ENCODE assay signal across 9 mouse cellular contexts in the genomic region with DNA sequence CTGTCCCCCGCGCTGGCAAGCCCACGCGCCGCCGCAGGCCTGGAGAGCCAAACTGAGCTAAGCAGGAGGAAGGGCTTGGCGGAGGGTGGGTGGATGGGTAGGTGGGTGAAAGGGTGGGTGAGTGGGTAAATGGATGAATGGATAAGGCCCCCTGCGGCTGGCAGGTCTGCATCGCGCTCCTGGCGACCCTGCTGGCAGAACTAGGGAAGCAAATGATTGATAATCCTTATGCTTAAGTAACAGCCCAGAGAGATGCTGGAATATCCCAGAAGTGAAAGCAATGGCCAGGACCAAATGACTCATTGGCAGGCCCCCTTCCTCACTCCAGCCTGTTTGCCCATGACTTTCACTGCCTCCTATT. TPM values are rescaled to one million over a fixed set of nuclear protein-coding genes. Genes with fewer than 3 reads are reported as not detected.
DNase-seq lines count a peak whose midpoint lies in the region; ATAC-seq and TF ChIP-seq lines count a peak whose summit lies in the region.
"Had no signal": no experiment of that assay in that cellular context is flagged by ENCODE, and none has a peak within 500 bp of the region (broad histone marks: within the 10 kb centered on the region; RNA-seq: fewer than 3 reads in every experiment).

No protein-coding gene starts in this region.

- H3K27ac ChIP-seq in heart, embryonic 11.5 days (ENCODE audit: low read depth, low read length), result no peak overlapping the region
- H3K27ac ChIP-seq in heart, postnatal 0 days (ENCODE audit: low read depth), result no peak overlapping the region
- peak overlapping the region; percentile 83 for H3K27ac ChIP-seq in midbrain, embryonic 10.5 days (replicated peaks)

- no peaks in the 10 kb centered on the region for H3K9me3 ChIP-seq in heart, embryonic 11.5 days (replicated peaks; ENCODE audit: control insufficient read depth, low read length)
- no peaks in the 10 kb centered on the region for H3K9me3 ChIP-seq in heart, postnatal 0 days (replicated peaks; ENCODE audit: control insufficient read depth, low read length)
- H3K9me3 ChIP-seq in midbrain, embryonic 10.5 days (replicated peaks), result no peaks in the 10 kb centered on the region

- peaks cover 24% of the 10 kb centered on the region for H3K27me3 ChIP-seq in heart, embryonic 11.5 days (ENCODE audit: control insufficient read depth, insufficient read depth, low read length)
- peaks cover 35% of the 10 kb centered on the region for H3K27me3 ChIP-seq in heart, postnatal 0 days (ENCODE audit: control insufficient read depth, insufficient read depth, low read length)
- H3K27me3 ChIP-seq in midbrain, embryonic 10.5 days (ENCODE audit: low read depth, poor library complexity, severe bottlenecking), result peaks cover 41% of the 10 kb centered on the region

- no peaks in the 10 kb centered on the region for H3K36me3 ChIP-seq in heart, embryonic 11.5 days (ENCODE audit: control insufficient read depth, insufficient read depth, low read length)
- no peaks in the 10 kb centered on the region for H3K36me3 ChIP-seq in heart, postnatal 0 days (replicated peaks; ENCODE audit: control insufficient read depth, insufficient read depth, low read length)
- H3K36me3 ChIP-seq in midbrain, embryonic 10.5 days, result no peaks in the 10 kb centered on the region

- peak; percentile 15; the same call in 1 of the 2 replicates for ATAC-seq in heart, embryonic 11.5 days (replicated peaks; ENCODE audit: insufficient number of reproducible peaks, low FRiP score, low TSS enrichment)
- no peak for ATAC-seq in heart, postnatal 0 days (ENCODE audit: insufficient read depth, low read depth)

- intact Hi-C loops in heart, postnatal 36 days (cut with DNase I), result no loop called here
- intact Hi-C loops in left cerebral cortex, postnatal 10 days (cut with DNase I), result no loop called here

- peak overlapping the region; percentile 50 for H3K4me3 ChIP-seq in heart, embryonic 11.5 days (ENCODE audit: low read depth, low read length)
- H3K4me3 ChIP-seq in heart, postnatal 0 days (ENCODE audit: low read depth, low read length), result peak overlapping the region; percentile 63
- H3K4me3 ChIP-seq in midbrain, embryonic 10.5 days, result peak overlapping the region; percentile 82

- peak overlapping the region; percentile 60; the same call in 1 of the 2 replicates for H3K9ac ChIP-seq in heart, embryonic 11.5 days (ENCODE audit: low read depth, low read length)
- no peak overlapping the region for H3K9ac ChIP-seq in heart, postnatal 0 days (replicated peaks; ENCODE audit: low read depth, low read length)

- no peak for TF ChIP-seq EP300 in heart, postnatal 0 days (IDR thresholded peaks at IDR 0.05; ENCODE audit: low read depth)

- DNase-seq in heart, postnatal 36 days, result no peak
- peak; percentile 27 for DNase-seq in R1 (ENCODE audit: low read depth, low spot score)
- no peak for DNase-seq in heart, postnatal 0 days (ENCODE audit: low spot score)
- no peak for DNase-seq in midbrain, embryonic 10.5 days (ENCODE audit: low spot score)
- DNase-seq in layer of hippocampus, postnatal 10 days (ENCODE audit: low spot score in 2 of 2), result no peak
- no peak for DNase-seq in left cerebral cortex, postnatal 10 days (ENCODE audit: extremely low spot score in 1 of 2, low spot score in 2 of 2)
- no peak for DNase-seq in right cerebral cortex, postnatal 14 days

- H3K4me2 ChIP-seq in heart, embryonic 11.5 days, result peak overlapping the region; percentile 99
- H3K4me2 ChIP-seq in heart, postnatal 0 days (ENCODE audit: low read depth, low read length), result peak overlapping the region; percentile 99

- no peak for TF ChIP-seq CTCF in heart, postnatal 0 days (IDR thresholded peaks at IDR 0.05; ENCODE audit: low read depth)

- no peaks in the 10 kb centered on the region for H3K4me1 ChIP-seq in heart, embryonic 11.5 days (ENCODE audit: control insufficient read depth, insufficient read depth, low read length)
- H3K4me1 ChIP-seq in heart, postnatal 0 days (ENCODE audit: control insufficient read depth, insufficient read depth), result 0 out of 2 replicates have a peak, but pooled peaks cover 9% of the 10 kb centered on the region
- peaks cover 17% of the 10 kb centered on the region for H3K4me1 ChIP-seq in midbrain, embryonic 10.5 days

- WGBS in heart, embryonic 11.5 days (ENCODE audit: insufficient replicate concordance), result 2% methylated on average over 11 of the region's 11 CpGs
- 3% methylated on average over 11 of the region's 11 CpGs for WGBS in heart, postnatal 0 days
- WGBS in midbrain, embryonic 10.5 days, result 1% methylated on average over 11 of the region's 11 CpGs

RNA-seq across cellular contexts. Expression of a gene that starts 0.4 kb away (rescaled TPM):
- 0.57 and 0.65 TPM in 2 replicates for polyA plus RNA-seq in heart, embryonic 11.5 days (2014; fragmentation: Nextera tagmentation; extraction: Ambion mirVana)
- 1 to 10 TPM; 1.4 to 1.7 TPM for total RNA-seq in heart, postnatal 36 days (2021)
- 0.34 TPM in 1 of 2 replicates, not detected in the other for total RNA-seq in heart, postnatal 0 days (2014; rRNA removed; ENCODE audit: low replicate concordance)
- 0.49 and 0.55 TPM in 2 replicates for polyA plus RNA-seq in heart, postnatal 0 days (2015; fragmentation: Nextera tagmentation; extraction: Ambion mirVana)
- polyA plus RNA-seq in midbrain, embryonic 10.5 days (2016; fragmentation: Nextera tagmentation; extraction: Ambion mirVana), result 1.8 and 2.7 TPM in 2 replicates
- 10 to 100 TPM; 77.4 to 81.6 TPM for total RNA-seq in layer of hippocampus, postnatal 10 days (2021)
- 100 to 1,000 TPM; 104 to 110 TPM for total RNA-seq in left cerebral cortex, postnatal 10 days (2021)
- total RNA-seq: MEL had no signal

Comparison
In these comparisons a context has a peak if more than half of its experiments do, and no peak if none do; other contexts are left out.
1. RNA of a gene that starts 0.4 kb away (total RNA-seq): 104 to 110 TPM in left cerebral cortex, postnatal 10 days and 77.4 to 81.6 TPM in layer of hippocampus, postnatal 10 days; 1.4 to 1.7 TPM in heart, postnatal 36 days and 0.34 TPM in heart, postnatal 0 days; every median in the first group is over 10 times any median in the second.
2. Peak in every context shown above with its lines, with median percentiles within 50 percentile points of each other: H3K4me3 ChIP-seq.